Mouse (Mus musculus): ENCODE results near the gene Akr1b8.

DNA sequence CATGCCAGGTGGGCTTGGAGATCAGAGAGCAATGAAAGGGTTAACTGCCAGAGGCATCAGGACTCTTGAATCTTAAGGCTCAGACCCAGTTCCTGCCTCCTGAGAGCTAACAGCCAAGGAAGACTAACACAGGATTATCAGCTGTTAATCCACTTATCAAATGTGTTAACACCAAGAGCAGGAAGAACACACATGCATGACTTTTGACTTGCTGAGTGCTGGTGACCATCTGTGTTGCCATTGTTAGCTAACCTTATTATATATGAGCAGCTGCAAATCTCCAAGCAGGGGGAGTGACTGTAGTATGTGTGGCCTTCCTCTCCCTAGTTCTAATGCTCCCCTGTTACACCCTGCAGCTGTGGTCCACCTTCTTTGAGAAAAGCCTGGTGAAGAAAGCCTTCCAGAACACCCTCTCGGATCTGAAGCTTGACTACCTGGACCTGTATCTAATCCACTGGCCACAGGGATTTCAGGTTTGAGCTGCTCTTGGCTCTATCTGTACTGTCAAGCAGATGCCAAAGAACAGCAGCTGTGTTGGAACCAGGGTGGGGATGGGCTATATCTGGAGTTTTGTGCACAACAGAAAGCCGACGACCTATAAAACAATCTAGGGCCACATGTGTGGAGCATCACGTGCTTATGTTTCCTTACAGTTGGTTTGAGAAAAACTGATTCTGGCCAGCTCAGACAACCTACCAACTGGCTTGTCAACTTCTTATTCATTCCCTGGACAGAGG, 34.7 kb downstream of the Akr1b8 start:
- TF ChIP-seq CTCF (IDR thresholded peaks at IDR 0.05; ENCODE audit: control insufficient read depth, insufficient read depth, insufficient replicate concordance, low read depth, low read length) (no peak), POLR2A (IDR thresholded peaks at IDR 0.05; ENCODE audit: control insufficient read depth, low read depth, low read length) (no peak)
